Mouse (Mus musculus) ovary, postnatal 36 days (tissue): ENCODE results near the gene Gm13271.
"Not testable (repeated sequence)": the region's sequence is repeated elsewhere in the genome, so short reads cannot be mapped to it uniquely, and the experiment has no call there.

Experiments used
- DNase-seq: peaks from one replicate; pipeline ENCODE4 v3.0.0; 2022; ENCODE audit warnings: low spot score, mixed read lengths

The Gm13271 gene

DNA sequence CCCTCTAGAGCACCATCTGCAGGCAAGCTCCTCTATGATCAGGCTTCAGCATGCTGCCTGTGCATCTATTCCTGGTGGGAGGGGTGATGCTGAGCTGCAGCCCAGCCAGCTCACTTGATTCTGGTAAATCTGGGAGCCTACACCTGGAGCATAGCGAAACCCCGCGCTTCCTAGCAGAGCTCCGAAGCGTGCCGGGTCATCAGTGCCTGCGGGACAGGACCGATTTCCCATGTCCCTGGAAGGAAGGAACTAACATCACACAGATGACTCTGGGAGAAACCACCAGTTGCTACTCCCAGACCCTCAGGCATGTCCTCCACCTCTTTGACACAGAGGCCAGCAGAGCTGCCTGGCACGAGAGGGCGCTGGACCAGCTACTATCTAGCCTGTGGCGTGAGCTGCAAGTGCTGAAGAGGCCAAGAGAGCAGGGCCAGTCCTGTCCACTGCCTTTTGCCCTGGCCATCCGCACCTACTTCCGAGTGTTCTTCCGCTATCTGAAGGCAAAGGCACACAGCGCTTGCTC, at the start of gene Gm13271:
TSS of gene Gm13271 (plus strand) at position 51 of the 523 bp plus-strand sequence.
- peak; percentile 67 for DNase-seq

DNA sequence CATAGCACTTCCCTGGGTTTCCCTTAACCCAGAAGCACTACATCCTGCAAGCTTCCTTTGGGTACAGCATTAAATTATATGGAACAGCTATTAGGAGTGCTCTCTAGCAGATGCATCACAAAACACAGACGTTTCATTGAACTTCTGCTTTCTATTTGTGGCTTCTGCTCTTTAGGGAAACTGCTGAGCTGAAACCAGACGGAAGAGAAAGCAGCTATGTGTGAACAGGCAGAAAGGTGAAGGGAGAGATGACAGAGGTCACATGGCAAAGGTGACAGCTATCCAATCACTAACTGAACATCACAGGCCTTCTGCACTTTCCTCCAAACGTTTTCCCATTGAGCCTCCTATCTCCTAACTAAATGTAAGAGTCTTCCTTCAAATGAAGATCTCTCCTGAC, 48.7 kb upstream of the Gm13271 start:
- DNase-seq = no peak

DNA sequence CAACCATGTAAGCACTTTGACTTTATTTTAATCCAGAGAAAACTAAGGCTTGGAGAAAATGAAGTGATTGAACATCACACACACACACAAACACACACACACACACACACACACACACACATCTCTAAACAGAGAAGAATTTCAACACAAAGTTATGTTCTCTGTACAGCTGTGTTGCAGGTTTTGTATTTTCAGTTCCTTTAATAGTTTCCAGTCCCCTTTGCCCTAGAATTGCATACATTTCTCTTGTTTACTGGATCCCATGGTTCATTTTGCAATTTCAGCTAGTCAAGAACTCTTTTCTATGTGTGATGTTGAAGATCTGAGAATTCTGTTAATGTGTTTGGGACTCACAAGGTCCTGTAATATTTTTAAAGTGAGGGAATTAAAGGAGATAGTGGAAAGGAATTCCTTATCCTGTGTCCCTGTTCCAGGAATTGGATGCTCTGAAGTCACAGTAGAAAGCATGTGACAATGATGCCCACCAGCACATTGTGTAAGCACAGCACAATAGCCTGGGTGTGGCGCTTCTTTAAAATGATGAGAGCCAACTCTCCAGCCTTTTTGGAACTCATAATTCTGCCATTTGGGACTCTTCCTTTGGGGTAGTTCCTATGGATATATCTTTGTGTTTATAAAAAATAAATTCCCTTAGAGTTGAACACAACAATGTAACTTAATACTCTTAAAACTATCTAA, 47.4 kb upstream of the Gm13271 start:
- DNase-seq = no peak

- no peak for DNase-seq
These were observed 40.4 kb upstream of the Gm13271 start for GRCm38 (mm10) chr4:88714281-88714680.

GRCm38 (mm10) chr4:88715059-88715458, 39.6 kb upstream of the Gm13271 start:
- DNase-seq = no peak

DNA sequence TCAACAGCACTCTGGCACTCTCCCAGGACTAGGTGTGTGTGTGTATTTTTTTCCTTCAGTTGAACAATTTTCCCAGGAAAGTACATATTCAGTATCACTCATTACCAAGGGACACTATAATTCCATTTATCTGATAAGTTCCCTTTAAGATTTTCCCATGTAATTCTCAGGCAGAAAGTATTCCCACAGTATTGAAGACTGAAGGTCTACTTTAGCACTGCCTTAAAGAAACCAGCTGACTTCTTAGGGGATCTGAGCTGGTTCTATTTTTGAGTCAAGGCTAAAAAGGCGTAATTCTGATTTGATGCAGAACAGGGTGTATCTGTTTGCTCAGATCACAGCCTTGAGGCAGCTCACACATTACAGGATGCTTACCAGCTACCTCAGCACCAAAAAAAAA, 36.0 kb upstream of the Gm13271 start:
- DNase-seq = no peak

GRCm38 (mm10) chr4:88721791-88722721, 32.6 kb upstream of the Gm13271 start, which contains the start of the genes Gm26566 and Klhl9:
Gm26566 (plus strand) TSS chr4:88721805.
Klhl9 (minus strand) TSS chr4:88722465.
- peak; percentile 92 for DNase-seq

DNA sequence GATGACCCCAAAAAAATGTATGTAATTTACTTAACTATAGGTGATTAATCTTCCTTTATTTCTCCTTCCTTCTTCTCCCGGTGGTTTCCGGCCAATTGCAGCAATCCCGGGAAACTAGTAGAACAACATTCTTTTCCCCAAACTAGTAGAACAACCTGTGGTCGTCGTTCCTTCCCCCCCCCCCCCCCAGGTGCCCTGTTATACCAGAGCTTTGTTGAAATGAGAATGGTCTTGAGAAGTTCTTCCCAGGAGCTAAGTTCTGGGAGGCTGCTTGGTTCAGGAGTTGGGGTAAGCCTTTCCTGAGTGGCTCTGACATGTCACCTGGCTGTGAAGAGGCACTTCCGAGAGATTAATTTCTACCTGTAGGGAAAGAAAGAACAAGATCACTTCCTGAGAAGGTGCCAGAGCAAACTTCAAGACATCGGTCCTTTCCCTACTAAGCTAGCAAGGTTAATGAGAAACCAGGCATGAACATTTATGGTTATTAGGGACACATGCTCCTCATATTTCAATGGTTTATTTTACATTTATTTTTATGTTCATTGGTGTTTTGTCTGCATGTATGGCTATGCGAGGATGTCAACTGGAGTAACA, 31.1 kb upstream of the Gm13271 start:
- no peak for DNase-seq

DNA sequence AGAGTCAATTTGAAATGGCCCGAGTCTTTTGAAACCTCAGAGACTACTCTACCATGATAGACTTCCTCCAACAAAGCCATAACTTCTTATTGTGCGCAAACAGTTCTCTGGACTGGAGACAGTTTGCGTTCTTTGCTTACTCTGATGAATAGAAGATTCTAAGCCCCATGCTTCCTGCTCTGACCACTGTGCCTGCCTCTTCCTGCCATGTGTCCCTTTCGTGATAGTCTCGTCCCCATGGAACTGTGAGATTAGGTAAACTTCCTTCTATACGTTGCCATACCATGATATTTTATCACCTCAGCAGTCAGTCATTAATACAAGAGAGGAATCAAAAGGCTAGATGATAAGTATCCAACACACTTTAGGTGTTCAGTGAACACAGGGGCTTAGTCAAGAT, 27.9 kb upstream of the Gm13271 start:
- no peak for DNase-seq

DNA sequence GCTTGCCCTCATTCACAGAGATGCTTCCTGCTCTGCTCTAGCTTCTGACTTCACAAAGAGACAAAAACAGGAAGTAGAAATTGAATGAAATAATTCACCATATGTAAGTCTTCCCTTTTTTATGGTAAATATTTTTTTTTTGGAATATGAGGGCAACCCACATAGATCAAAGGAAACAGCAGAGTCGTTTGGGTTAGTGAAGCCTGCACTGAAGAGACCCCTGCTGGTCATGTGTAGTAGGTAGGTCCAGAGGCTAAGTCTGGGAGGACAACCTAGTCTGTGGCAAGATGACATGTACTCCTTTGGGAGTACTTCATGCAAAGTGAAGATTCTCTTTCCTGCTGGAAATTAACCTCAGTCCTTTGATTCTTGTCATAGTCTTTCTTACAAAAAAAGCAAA, 27.3 kb upstream of the Gm13271 start:
- no peak for DNase-seq

DNA sequence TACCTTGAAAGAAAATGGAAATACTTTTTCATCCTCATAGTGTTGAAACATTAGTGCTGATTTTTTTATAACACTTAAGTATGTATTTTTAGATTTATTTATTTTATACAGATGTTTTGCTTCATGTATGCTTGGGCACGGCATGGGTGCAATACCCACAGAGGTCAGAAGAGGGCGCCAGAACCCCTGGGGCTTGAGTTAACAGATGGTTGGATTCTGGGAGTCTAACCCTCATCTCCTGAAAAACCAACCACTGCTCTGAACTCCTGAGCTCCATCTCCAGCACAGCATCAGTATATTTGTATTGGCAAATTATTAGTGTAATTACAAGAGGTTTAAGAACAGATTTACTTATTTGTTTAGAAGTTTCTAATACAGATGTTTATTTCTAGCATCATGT, 16.2 kb upstream of the Gm13271 start:
- DNase-seq = peak; percentile 60

- DNase-seq = no peak
These were observed 15.6 kb upstream of the Gm13271 start for GRCm38 (mm10) chr4:88739036-88739435.

DNA sequence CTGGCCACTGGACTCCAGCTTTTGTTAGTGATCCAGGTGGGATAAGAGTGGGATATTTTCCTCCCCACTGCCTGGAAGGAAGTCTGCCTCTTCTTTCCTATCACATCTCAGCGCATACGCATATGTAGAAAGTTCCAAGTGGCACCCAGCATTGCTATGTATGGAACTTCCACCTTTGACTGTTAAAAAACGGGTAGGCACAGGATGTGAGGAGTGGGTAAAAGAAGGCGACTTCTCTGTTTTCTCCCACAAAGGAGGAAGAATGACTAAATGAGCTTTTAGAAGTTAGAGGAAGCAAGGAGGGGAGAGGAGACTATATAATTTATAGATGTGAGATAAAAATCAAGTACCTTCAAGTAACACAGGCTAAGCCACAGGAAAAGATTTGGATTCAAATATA, 13.2 kb upstream of the Gm13271 start:
- DNase-seq = no peak

DNA sequence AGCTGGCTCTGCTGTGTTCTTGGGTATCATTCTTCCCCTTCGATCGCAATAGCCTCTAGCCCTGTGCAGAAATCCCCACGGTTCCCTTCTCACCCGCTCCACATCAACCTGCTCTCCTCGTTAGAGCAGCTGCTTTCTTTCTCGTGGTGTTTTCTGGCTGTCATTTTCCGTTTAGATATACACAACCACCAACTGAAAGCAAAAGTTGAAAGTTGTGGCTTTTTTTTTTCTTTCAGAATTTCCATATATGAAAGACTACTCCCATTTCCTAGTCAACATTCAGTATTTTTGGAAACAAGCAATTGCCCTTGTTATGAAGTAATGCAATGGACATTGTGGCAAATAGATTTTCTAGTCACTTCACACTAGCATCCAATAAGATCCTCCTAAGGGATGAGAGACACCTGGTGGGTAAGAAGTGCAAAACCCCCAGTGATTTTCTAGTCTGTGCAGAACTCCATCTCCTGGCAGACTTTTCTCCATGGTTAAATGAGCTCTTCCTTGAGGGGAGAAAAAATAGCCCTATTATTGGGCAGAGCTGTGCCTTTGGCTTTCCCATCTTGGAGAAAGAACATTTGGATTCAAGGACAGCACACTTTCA, 11.8 kb upstream of the Gm13271 start:
- DNase-seq = no peak

DNA sequence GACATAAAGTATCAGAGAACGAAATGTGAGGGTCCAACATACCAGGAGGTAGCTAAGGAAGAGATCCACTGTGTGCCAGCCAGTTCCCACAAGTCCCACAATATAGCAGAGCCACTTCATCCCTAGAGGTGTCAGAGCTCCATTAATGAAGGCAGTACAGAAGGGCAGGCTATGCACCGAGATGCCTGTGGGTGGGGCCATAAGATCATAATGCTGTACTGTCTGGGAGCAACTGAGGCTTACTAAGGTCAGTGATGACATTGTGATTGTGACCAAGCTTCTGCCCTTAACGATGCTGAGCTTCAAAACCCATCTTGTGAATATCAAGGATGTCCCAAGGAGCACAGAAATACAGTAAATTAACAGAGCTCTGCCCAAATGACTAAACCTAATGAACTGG, 10.5 kb upstream of the Gm13271 start:
- no peak for DNase-seq

DNA sequence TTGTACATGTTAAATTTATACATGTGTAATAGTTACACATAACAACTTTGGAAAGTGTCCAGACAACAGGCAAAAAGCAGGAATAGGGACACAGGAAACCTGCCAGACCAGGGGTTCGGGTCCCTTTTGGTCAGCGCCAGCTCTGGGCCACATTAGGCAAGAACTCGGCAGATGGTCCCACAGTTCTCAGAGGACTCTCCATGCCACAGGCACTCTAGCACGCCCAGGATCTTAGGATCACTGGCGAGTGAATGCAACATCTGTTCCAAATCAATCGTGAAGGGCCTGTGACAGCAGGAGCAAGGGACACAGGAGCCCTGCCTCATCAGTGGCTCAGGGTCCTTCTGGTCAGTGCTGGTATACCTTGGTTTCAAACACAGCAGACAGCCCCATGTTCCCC, 4.7 kb upstream of the Gm13271 start:
- no peak for DNase-seq

- DNase-seq = not testable (repeated sequence)
These were observed 2.2 kb downstream of the Gm13271 start for GRCm38 (mm10) chr4:88756581-88757513.

DNA sequence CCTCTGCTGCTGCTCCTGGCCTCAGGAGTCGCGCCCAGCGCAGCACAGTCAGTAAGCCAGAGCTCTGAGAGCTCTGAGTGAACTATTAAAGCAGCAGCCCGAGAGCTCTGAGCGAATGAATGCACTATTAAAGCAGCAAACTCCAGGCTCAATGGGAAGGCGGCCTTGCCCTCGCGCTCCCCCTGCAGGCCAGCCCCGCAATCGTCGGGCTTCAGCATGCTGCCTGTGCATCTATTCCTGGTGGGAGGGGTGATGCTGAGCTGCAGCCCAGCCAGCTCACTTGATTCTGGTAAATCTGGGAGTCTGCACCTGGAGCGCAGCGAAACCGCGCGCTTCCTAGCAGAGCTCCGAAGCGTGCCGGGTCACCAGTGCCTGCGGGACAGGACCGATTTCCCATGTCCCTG, 3.0 kb downstream of the Gm13271 start:
- peak; percentile 88 for DNase-seq

- not testable (repeated sequence) for DNase-seq
These were observed 4.1 kb downstream of the Gm13271 start for GRCm38 (mm10) chr4:88758751-88759150.

DNA sequence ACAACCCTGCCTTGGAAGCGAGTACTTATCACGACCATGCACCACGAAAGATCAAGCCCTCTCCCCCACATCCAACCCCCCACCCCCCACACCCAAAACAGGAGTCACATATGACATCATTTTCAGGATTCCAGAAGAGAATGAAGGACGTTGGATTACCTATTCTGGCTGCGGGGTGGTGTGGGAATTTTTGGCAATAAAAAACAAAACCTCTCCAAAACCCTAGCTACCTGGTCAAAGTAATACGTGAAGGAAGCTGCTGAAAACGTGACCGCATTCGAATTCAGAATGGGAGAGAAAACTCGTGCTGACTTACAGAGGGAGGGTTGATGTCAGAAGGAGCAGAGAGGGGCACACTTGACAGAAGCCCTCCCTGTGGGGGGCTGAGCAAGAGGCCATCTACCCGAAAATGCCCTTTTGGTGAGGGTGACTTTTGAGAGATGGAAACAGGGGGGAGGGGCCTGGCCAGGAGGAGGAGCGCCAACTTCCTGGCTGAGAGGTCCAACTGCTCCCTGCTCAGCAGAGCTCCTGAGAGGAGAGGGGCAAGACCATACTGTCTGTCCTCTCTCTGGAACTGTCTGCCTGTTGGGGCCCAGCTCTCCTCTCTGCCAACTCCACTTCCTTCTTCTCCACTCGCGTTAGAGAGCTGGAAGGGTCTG, 5.1 kb downstream of the Gm13271 start, which contains the start of gene Gm13283:
TSS of gene Gm13283 (plus strand) at position 510 of the 659 bp plus-strand sequence.
- not testable (repeated sequence) for DNase-seq
